Mouse (Mus musculus): ENCODE data around the gene Homer1.

GRCm38 (mm10) chr13:93378493-93378892, 79.1 kb downstream of the Homer1 start:
- TF ChIP-seq POLR2A (IDR thresholded peaks at IDR 0.05; ENCODE audit: insufficient read length, low read depth) = no peak
- no peak for TF ChIP-seq E2F4 (IDR thresholded peaks at IDR 0.05; ENCODE audit: insufficient read depth)
- TF ChIP-seq MYOD1 (IDR thresholded peaks at IDR 0.05; ENCODE audit: control insufficient read depth in 1 of 3, insufficient read length in 2 of 3, low read depth in 2 of 3) = no peak
- TF ChIP-seq REST (IDR thresholded peaks at IDR 0.05; ENCODE audit: insufficient read depth, insufficient read length) = no peak
- no peak for TF ChIP-seq POLR2AphosphoS2 (IDR thresholded peaks at IDR 0.05; ENCODE audit: insufficient read length, low read depth)
- TF ChIP-seq TCF12 (IDR thresholded peaks at IDR 0.05; ENCODE audit: insufficient read depth, poor library complexity, severe bottlenecking) = no peak
- no peak for TF ChIP-seq MYOG (IDR thresholded peaks at IDR 0.05; ENCODE audit: control insufficient read depth in 1 of 3, insufficient read depth in 1 of 3, insufficient read length in 2 of 3, low read depth in 2 of 3)
